Mouse (Mus musculus) kidney, adult 8-10 months (tissue): ENCODE measurements around the gene Qars.

Source experiments
- DNase-seq, 2 experiments: peaks; one replicate each; pipeline ENCODE4 v3.0.0; 2022

Qars gene

GRCm38 (mm10) chr9:108540846-108541245 is 33.3 kb downstream of the Qars start:
- DNase-seq, result no peak

GRCm38 (mm10) chr9:108545986-108546385 is 38.5 kb downstream of the Qars start:
- DNase-seq, result no peak

GRCm38 (mm10) chr9:108546875-108547274 is 39.4 kb downstream of the Qars start:
- DNase-seq, result no peak

GRCm38 (mm10) chr9:108559169-108559568 is 51.7 kb downstream of the Qars start:
- DNase-seq, result no peak

GRCm38 (mm10) chr9:108560227-108560841 is 52.8 kb downstream of the Qars start, which contains the start of gene Impdh2:
Gene Impdh2 (plus strand): TSS chr9:108560286.
- DNase-seq, result peak; percentile 95 to 96

- DNase-seq, result no peak
These were observed 56.2 kb downstream of the Qars start for GRCm38 (mm10) chr9:108563671-108564070.

- no peak for DNase-seq
These were observed 56.6 kb downstream of the Qars start for GRCm38 (mm10) chr9:108564131-108564530.
